Mouse (Mus musculus) central nervous system, embryonic 14 days (tissue): ENCODE data around the gene Aicda. TPM values are rescaled to one million over a fixed set of nuclear protein-coding genes. Genes with fewer than 3 reads are reported as not detected.

ENCODE experiments used
- polyA plus RNA-seq: library from polyadenylated mRNA; depleted of rRNA; stranded (reverse); fragments of >200 nt; gene quantifications from 2 replicates; pipeline ENCODE4 v1.2.3, GENCODE M21; 2012; rRNA removed

Gene Aicda
- 0.33 and 0.45 TPM in 2 replicates for polyA plus RNA-seq

GRCm38 (mm10) chr6:122553606-122554005 is at the start of gene Aicda:
Gene Aicda, plus strand, starts transcription at chr6:122553801.

GRCm38 (mm10) chr6:122505545-122505944 is 48.1 kb upstream of the Aicda start, which contains the start of gene Mfap5:
Gene Mfap5, plus strand, starts transcription at chr6:122505845.

GRCm38 (mm10) chr6:122602242-122602991 is 48.8 kb downstream of the Aicda start, which contains the start of gene Apobec1:
Gene Apobec1, minus strand, starts transcription at chr6:122602444.

GRCm38 (mm10) chr6:122609771-122610170 is 56.2 kb downstream of the Aicda start, which contains the start of gene Gdf3:
Gene Gdf3, minus strand, starts transcription at chr6:122610087.

Other genes starting within 250 kb of the Aicda start
- 46.6 and 48.1 TPM in 2 replicates for gene M6pr, start 245.1 kb upstream of the Aicda start, polyA plus RNA-seq
- gene Phc1, start 213.2 kb upstream of the Aicda start, polyA plus RNA-seq, result 122 and 147 TPM in 2 replicates
- 161 and 214 TPM in 2 replicates for gene Rimklb, start 55.0 kb upstream of the Aicda start, polyA plus RNA-seq
- gene Mfap5, start 48.0 kb upstream of the Aicda start, polyA plus RNA-seq, result 2.2 and 9.8 TPM in 2 replicates
- gene Apobec1, start 48.6 kb downstream of the Aicda start, polyA plus RNA-seq, result 5.1 and 5.6 TPM in 2 replicates
- gene Gdf3, start 56.3 kb downstream of the Aicda start, polyA plus RNA-seq, result 0.04 TPM in 1 of 2 replicates, not detected in the other
- not detected in 2 replicates for gene Dppa3, start 72.6 kb downstream of the Aicda start, polyA plus RNA-seq
- gene Nanog, start 153.7 kb downstream of the Aicda start, polyA plus RNA-seq, result 0.26 and 0.27 TPM in 2 replicates
- 21.9 and 24.5 TPM in 2 replicates for gene Slc2a3, start 247.8 kb downstream of the Aicda start, polyA plus RNA-seq